Mouse (Mus musculus) kidney, postnatal 36 days (tissue): Measurements from ENCODE around the gene Rgs14.

ENCODE experiments used
- DNase-seq, 2 experiments: peaks; one replicate each; pipeline ENCODE4 v3.0.0; 2021 to 2022; ENCODE audit warnings: mixed read lengths in 2 of 2

Rgs14 gene

DNA sequence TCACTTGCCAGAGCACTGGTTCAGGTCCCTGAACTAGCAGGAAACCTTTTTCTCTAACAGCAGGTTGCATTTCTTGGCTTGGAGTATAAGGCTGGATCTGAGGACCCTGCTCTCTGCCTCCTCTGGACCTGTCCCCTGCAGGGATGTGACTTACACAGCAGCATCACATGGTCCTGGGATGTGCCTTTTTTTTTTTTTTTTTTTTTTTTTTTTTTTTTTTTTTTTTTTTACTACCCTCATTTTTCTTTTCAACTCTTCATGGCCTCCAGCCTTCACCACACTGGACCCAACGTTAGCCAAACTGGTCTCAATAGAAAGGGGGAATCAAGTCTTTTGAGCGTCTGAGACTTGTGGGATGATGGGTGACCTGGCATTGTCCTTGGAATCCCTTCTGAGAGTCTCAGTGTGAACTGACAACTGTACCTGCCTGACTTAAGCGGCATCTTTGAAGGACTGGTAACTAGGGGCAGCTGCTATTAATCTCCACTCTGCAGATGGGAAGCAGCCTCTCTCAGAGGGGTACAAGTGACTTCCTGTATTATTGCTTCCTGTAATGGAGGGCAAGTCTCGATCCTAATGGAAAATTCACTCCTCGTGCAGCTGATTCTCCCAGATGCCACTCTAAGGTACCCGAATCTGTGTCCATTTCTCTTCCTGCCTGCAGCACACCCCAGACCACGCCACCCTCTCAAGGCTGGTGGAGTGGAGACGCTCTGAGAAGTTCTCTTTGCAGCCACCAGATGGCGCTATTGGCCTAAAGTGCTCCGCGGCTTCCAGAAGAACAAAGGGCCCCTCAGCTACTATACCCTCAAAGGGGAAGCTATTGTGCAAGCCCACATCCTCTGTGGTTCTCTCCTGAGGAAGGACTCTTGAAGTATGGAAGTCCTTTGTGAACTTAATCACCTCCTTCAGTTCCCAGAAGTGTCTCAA lies 35.6 kb downstream of the Rgs14 start:
- peak; percentile 65 to 88 for DNase-seq

- DNase-seq: peak in 1 of 2 experiments; percentile 28
Measured at GRCm38 (mm10) chr13:55405783-55406390, 36.4 kb downstream of the Rgs14 start.

GRCm38 (mm10) chr13:55407341-55407740 lies 37.8 kb downstream of the Rgs14 start:
- peak in 1 of 2 experiments; percentile 53 for DNase-seq

DNA sequence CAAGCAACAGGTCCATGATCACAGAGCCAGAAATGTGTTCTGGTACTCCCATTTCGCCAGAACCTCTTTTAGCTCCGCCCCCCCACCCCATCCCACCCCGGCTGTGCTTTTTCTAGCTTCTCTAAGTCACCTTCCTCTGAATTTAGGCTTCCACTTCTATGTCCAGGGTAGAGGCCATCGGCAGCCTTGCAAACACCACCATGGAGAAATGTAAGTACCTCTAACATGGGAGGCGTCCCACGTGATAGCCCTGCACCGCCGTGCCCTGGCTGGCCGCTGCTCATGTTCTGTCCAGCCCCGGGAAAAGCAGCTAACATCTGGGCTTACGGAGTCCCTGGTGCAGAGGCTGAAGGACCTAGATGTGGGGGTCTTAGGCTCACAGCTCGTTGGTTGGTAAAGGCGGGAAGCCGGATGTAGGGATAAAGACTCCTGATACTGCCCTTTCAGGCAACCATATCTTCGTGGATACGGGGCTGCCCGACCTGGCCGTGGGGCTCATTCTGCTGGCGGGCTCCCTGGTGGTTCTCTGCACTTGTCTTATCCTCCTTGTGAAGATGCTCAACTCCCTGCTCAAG lies 39.1 kb downstream of the Rgs14 start:
- DNase-seq: peak in 1 of 2 experiments; percentile 65

DNA sequence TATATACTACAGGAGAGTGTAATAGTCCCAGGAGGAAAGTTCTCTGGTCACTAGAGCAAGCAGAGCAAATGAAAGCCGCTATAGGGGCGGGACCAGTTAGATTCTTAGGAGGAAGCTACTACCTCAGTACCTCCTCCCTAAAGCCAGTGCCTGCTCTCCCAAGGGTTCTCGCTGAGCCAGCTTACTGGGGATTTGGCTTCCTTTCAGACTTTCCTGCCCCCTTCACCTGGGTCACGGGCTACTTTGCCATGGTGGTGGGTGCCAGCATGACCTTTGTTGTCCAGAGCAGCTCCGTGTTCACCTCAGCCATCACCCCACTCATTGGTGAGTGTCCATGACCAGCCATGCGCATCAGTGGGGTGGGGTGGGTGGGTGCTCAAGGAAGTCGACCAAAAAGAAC lies 42.3 kb downstream of the Rgs14 start:
- peak in 1 of 2 experiments; percentile 58 for DNase-seq

DNA sequence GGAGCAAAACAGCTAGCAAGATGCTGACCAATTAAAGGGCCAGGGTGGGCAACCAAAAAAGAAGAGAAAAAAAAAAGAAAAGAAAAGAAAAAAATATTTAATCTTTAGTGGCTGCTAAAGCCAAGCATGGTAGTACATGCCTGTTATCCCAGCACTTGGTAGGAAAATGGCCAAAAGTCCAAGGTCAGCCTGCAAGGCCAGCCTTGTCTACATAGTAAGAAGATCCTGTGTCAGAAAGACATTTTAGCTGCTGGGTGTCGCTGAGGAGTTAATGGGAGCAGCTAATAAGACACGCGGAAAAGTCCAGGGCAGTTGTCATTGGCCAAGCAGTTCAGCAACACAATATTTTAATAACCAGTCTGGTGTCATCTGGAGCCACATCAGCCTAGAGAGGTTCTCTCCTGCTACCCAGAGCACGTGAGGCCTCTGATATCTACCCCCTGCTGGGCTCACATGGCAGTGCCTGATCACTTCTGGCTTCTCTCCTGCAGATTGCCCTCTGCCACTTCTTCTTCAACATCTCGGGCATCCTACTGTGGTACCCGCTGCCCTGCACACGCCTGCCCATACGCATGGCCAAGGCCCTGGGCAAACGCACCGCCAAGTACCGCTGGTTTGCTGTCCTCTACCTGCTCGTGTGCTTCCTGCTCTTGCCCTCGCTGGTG lies 43.2 kb downstream of the Rgs14 start:
- DNase-seq: peak in 1 of 2 experiments; percentile 37

DNA sequence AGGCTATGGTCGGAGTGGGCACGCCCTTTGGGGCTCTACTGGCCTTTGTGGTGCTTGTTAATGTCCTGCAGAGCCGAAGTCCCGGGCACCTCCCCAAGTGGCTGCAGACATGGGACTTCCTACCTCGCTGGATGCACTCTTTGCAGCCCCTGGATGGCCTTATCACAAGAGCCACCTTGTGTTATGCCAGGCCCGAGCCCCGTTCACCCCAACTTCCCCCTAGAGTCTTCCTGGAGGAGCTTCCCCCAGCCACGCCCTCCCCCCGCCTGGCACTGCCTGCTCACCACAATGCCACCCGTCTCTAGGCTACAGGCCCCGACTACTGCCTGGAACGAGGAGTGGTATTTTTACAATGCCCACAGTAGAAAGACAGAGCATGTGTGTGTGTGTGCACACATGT lies 43.8 kb downstream of the Rgs14 start:
- peak in 1 of 2 experiments; percentile 49 for DNase-seq

DNA sequence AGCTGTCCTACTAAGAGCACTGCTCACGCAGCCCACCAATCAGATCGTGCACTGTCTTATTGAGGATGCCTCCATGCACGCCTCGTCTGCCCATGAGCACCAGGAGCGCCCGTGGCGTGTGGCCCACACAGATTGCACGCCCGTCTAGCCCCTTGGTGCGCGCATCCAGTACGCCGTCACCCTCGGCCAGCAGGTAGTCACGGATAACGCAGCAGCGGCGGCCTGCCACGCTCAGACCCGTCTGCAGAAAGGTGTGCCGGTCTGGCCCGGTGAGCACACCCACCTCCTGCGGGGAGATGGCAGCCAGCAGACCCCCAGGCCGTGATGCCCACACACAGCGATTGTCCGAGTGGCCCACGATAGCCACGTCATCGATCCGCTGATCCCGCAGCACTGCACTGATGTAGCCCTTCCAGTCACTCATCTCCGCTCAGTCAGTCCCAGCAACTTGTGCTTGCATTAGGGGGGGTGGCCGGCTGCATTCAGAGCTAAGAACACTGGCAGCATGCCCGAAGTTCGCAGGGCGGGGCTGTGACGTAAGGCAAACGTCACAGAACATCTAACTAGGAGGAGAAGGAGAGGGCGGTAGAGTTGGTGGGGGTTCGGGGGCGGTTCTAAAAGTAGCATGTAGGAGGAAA lies 45.3 kb downstream of the Rgs14 start, which contains the start of gene Pfn3:
Pfn3 (minus strand) TSS at position 490 of the 638 bp plus-strand sequence.
- DNase-seq: peak; percentile 87 to 90

DNA sequence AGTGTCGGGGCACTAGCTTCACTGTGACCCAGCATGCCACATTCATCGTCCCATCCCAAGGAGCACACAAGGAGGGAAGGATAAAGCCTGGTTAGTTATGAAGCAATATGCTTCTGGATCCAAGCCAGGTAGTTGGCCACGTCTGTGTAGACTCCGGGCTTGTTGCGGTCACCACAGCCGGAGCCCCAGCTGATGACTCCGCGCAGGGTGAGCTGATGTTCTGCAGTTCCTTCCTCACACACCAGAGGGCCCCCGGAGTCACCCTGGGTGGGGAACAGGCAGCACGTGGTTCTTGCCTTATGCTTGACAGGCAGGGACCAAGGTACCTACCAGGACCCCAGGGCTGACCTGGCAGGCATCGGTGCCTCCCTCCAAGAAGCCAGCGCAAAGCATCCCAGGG lies 48.5 kb downstream of the Rgs14 start:
- peak; percentile 83 to 95 for DNase-seq

GRCm38 (mm10) chr13:55419142-55419541 lies 49.6 kb downstream of the Rgs14 start:
- DNase-seq: no peak

- DNase-seq: no peak
Measured at GRCm38 (mm10) chr13:55420018-55420932, 50.7 kb downstream of the Rgs14 start.

DNA sequence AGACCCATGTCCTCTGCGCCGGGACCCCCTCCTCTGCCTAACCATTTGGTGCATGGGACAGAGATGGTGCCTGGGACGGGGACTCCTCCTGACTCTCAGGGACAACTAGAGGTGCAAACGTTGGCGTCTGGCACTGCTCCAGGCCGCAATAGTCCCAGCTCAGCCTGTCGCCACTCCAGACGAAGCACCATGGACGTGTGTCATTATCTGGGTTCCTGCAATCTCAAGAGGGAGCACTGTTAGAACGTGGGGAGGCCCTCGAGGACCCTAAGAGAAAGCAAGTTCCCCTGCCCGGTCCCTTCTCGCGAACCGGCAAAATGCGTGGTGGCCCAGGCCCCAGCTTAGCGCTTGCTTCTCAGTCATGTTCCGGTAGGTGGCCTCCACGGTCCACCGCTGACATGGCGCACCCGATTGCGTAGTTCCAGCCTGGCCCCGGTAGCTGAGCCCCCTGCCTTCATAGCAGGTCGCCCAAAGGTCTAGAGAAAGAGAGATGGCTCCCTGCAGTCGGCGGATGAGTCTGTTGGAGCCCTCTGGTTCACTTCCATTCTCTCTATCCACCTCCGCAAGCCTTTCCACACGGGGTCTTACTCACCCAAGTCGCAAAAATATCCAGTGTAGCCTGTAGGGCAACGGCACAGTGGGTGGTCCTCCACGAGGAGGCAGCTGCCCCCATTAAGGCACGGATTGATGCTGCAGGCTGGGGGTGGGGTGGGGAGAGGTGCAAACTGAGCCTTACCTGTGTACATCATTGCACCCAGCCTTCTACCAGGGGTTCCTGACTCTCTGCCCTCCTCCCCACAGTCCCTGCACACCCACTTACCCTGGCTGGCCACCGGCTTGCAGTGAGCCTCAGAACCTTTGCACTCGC lies 51.6 kb downstream of the Rgs14 start:
- DNase-seq: peak; percentile 71 to 86

GRCm38 (mm10) chr13:55426613-55427012 lies 57.1 kb downstream of the Rgs14 start, which contains the start of gene F12:
F12 (minus strand) TSS chr13:55426793.
- no peak for DNase-seq

DNA sequence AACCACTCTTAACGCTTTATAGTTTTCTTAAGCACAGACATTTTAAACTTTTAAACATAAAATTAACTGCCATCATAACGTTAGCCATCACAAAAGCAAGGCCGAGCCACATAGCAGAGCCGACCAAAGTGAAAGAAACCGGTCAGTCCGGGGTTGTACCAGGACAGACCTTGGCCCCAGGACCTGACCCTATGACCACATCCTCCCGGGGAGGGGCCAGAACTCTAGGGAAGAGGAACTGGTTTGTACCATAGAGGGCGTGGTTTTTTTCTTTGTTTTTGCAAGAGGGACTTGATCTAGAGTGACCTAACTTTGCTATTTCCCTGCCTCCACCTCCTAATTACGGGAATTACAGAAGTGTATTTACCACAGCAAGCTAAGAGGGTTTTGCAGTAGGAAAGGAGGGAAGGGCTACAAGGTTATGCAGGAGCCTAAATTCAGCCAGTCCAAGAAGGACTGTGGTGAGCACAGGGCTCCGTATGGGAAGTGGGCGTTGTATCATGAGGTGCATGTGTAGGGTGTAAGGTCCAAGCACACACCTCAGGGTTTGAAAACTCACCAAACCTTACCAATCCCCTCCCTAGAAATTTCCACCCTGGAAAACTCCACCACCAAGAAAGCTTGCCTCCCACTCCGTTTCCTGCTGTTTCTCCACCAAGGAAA lies 59.8 kb downstream of the Rgs14 start:
- DNase-seq: peak; percentile 84 to 85

- no peak for DNase-seq
Measured at GRCm38 (mm10) chr13:55430566-55430965, 61.0 kb downstream of the Rgs14 start.

DNA sequence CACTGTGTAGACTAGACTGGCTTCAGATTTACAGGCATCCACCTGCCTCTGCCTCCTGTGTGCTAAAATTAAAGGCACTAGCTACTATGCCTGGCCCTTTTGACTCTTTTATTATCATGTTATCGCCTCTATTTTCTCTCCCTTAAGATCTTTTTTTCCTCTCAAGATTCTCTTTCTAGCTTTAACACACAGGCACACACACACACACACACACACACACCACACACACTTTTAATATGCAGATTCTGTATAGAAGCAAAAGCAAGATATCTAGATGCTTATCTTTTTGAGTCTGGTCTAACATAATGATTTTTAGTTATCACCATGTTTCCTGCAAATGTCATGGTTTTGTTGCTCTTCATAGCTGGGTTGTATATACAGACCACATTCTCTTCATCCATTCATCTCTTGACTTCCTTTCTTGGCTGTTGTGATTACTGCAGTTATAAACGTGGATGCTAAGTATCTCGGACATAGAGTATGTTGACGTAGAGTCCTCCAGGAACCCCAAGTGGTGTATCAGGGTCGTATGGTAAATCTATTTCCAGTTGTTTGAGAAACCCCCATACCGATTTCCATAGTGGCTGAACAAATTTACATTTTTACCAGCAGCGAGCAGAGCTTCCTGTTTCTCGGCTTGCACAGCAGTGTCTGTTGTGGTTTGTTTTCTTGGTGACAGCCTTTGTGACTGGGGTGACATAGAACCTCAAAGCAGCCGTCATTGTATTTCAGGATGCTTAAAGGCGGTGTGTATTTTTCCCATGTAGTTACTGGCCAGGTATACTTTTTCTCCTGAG lies 62.6 kb downstream of the Rgs14 start:
- DNase-seq: no peak
